Mouse (Mus musculus): ENCODE measurements around the gene Maob. TPM values are rescaled to one million over a fixed set of nuclear protein-coding genes. Genes with fewer than 3 reads are reported as not detected.
A peak's percentile ranks its signal among the peaks of the same experiment; 100 is the strongest.

The Maob gene
- total RNA-seq (2021) = 10 to 100 TPM; 16.6 to 19.3 TPM

- no peak for DNase-seq
Observed at GRCm38 (mm10) chrX:16817261-16817769, at the start of gene Maob. Maob (minus strand) TSS chrX:16817366.

- DNase-seq = no peak
Observed at GRCm38 (mm10) chrX:16860244-16860643, 43.1 kb upstream of the Maob start.

GRCm38 (mm10) chrX:16846034-16846433 is 28.9 kb upstream of the Maob start:
- DNase-seq = no peak

GRCm38 (mm10) chrX:16841443-16841842 is 24.3 kb upstream of the Maob start:
- DNase-seq = no peak

- DNase-seq = no peak
Observed at GRCm38 (mm10) chrX:16837293-16837692, 20.1 kb upstream of the Maob start.

GRCm38 (mm10) chrX:16836488-16837082 is 19.4 kb upstream of the Maob start:
- no peak for DNase-seq

GRCm38 (mm10) chrX:16826028-16826427 is 8.9 kb upstream of the Maob start:
- DNase-seq = no peak

GRCm38 (mm10) chrX:16815965-16816364 is 1.2 kb downstream of the Maob start:
- DNase-seq = no peak

- DNase-seq = no peak
Observed at GRCm38 (mm10) chrX:16812080-16812479, 5.1 kb downstream of the Maob start.

GRCm38 (mm10) chrX:16767453-16767852 is 49.7 kb downstream of the Maob start:
- DNase-seq = no peak

GRCm38 (mm10) chrX:16766156-16766555 is 51.0 kb downstream of the Maob start:
- DNase-seq = peak in 1 of 2 experiments; percentile 2

- DNase-seq = no peak
Observed at GRCm38 (mm10) chrX:16761430-16761829, 55.7 kb downstream of the Maob start.

- DNase-seq = no peak
Observed at GRCm38 (mm10) chrX:16754761-16755160, 62.4 kb downstream of the Maob start.

- DNase-seq = no peak
Observed at GRCm38 (mm10) chrX:16748932-16749331, 68.2 kb downstream of the Maob start.

- no peak for DNase-seq
Observed at GRCm38 (mm10) chrX:16714033-16714432, 103.1 kb downstream of the Maob start.

GRCm38 (mm10) chrX:16706094-16706493 is 111.1 kb downstream of the Maob start:
- DNase-seq = no peak

Other genes with a start within 250 kb of the Maob start
- gene Maoa, start 197.7 kb downstream of the Maob start, total RNA-seq (2021) = 10 to 100 TPM; 13.6 to 14.9 TPM
- 1 to 10 TPM; 9.6 TPM for gene Ndp, start 94.4 kb upstream of the Maob start, total RNA-seq (2021)